Mouse (Mus musculus): ENCODE results near the gene Sat2. TPM values are rescaled to one million over a fixed set of nuclear protein-coding genes. Genes with fewer than 3 reads are reported as not detected.

Gene Sat2
- total RNA-seq (2021) = 1 to 10 TPM; 2.3 to 2.5 TPM

DNA sequence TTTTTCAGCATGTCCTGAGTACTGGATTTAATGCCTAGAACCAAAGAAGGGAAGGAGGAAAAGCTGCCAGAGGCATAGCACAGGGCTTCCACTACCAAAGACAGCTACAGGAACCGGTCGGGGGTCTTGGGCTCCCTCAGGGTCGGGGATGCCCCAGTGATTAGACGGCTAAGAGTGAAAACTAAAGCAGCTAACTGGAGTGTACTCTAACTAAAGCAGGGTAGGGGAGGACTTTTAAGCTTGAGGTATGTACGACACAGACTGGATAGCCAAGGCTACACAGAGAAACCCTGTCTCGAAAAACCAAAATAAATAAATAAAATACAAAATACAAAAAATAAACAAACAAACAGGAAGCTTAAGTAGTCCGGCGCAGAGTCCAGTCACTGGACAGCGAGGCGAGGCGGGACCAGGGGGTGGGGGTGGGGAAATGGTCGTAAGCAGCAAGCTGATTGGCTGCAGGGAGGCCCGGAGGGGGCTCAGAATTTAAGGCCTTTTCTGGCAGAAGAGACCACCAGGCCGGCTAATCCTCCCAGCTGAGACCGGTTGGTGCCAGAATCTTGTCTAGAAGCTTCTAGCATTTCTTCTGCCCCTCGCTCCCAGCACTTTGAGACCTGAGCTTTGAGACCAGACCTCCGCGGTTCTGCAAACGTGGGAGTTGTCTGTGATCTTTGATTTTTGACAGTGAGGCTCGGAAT is at the start of gene Sat2:
Sat2 (plus strand) TSS at position 454 of the 698 bp plus-strand sequence.
- DNase-seq (ENCODE audit: low spot score) = peak; percentile 34
- intact Hi-C loops (cut with DNase I) = no loop called here

DNA sequence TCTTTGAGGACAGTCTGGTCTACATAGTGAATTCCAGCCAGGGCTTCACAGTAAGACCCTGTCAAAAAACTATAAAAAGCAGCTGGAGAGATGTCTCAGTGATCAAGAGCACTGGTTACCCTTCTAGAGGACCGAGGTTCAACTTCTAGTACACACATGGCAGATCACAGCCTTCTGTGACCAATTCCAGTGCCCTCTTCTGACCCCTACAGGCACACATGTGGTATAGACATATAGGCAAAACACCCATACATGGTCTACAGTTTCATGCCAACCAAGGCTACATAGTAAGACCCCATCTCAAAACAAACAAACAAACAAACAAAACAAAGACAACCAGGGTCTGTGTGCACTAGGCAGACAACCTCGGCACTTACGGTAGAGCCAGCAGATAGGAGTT is 46.6 kb upstream of the Sat2 start:
- intact Hi-C loops (cut with DNase I) = no loop called here
- no peak for DNase-seq (ENCODE audit: low spot score)

DNA sequence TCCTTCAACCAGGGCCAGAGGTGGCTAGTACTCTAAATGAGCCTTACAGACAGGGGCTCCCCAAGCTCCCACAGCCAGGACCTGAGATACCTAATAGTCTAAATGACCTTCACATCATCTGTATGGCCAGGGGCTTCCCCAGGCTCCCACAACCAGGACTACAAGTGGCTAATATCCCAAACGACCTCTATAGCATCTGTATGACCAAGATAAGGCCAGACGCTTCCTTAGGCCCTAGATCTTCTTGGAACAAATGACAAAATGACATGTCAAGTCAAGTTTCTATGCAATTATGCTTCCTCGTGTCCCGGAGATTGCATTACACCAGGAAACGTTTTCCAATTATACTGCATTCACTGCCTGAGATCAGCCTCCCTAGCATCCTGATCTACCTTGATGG is 45.5 kb upstream of the Sat2 start:
- intact Hi-C loops (cut with DNase I) = loop anchor here (2.0 kb wide), 1 partner anchor 28 kb away; the partner anchor contains the start of gene Dnah2

DNA sequence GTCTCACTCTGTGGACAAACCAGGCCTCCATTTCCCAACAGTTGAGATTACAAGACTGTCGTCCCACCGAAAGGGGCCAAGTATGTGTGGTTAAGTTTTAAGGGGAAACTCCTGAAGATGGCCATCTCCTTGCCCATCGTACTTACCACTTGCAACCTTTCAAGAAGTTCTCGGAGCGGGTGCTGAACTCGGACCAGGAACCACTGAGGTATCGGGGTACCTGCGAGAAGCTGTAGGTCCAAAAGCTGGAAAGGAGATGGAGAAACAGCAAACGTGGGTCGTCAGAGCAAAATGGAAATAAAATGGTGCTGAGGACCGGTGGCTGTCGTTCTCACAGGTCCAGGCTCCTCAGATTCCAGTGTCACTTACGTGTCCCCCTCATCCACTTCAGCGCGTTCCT is 43.5 kb upstream of the Sat2 start:
- intact Hi-C loops (cut with DNase I) = no loop called here
- no peak for DNase-seq (ENCODE audit: low spot score)

More for the DNA sequence above, 45.5 kb upstream of the Sat2 start:
- no peak for DNase-seq (ENCODE audit: low spot score)

DNA sequence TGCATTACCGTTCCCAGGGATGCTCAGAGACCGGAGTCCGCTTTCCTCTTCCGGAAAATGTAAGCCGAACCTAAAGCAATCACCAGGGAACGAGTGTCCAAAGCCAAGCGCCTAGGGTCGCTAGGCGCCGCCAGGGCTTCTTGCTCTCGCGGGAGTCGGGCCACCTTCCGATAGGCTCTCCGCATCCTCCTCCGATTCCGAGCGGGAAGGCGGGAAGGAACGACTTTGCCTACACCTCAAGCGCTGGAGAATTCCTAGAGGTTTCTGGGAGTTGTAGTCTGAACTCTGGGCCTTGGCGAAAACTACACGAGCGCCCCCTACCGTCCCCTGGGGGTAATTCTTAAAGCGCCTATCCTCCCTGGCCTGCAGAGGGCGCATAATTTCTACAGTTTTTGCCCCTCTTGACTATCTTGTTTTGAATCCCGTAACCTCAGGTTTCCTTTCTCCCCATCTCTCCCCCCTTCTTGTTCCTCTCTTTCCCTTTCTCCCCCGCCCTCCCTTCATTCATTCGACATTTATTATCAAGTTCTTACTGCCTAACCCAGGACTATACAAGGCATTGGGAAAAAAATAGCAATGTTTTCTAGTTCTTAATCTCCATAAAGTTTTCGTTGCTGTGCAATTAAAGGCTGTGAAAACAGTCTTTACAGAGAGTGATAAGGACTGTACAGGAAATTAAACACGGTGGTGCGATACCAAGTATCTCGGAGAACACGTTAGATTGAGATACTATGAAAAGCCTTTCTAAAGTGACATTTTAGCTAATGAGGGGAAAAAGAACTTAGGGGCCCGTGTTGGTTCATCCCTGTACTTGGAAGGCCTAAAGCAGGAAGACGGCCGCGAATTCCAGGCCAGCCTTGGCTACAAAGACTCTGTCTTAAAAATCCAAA is 42.5 kb upstream of the Sat2 start:
- peak; percentile 94 for DNase-seq (ENCODE audit: low spot score)
- intact Hi-C loops (cut with DNase I) = loop anchor here (1.0 to 2.0 kb wide), 2 partner anchors 25 to 35 kb away; partner anchors contain the start of gene Atp1b2

DNA sequence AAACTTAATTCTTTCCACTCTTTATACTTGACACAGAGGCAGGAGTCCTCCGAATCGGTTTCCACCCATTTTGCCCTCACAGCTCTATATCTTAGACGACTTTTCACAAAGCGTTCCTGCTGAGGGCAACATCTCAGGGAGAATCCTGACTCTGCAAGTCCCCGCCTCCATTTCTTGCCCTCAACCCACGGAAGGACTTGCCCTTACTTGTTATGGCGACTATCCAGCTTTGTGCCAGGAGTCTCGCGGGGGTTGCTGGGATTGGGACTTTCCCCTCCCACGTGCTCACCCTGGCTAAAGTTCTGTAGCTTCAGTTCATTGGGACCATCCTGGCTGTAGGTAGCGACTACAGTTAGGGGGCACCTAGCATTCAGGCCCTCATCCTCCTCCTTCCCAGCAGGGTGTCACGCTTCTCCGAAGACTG is 41.7 kb upstream of the Sat2 start, which contains the start of the genes Wrap53 and Trp53:
Wrap53 (minus strand) TSS at position 165 of the 424 bp plus-strand sequence.
Trp53 (plus strand) TSS at position 269 of the 424 bp plus-strand sequence.
- intact Hi-C loops (cut with DNase I) = loop anchor here (2.0 kb wide), 1 partner anchor 25 kb away; the partner anchor contains the start of gene Atp1b2
- peak; percentile 88 for DNase-seq (ENCODE audit: low spot score)

DNA sequence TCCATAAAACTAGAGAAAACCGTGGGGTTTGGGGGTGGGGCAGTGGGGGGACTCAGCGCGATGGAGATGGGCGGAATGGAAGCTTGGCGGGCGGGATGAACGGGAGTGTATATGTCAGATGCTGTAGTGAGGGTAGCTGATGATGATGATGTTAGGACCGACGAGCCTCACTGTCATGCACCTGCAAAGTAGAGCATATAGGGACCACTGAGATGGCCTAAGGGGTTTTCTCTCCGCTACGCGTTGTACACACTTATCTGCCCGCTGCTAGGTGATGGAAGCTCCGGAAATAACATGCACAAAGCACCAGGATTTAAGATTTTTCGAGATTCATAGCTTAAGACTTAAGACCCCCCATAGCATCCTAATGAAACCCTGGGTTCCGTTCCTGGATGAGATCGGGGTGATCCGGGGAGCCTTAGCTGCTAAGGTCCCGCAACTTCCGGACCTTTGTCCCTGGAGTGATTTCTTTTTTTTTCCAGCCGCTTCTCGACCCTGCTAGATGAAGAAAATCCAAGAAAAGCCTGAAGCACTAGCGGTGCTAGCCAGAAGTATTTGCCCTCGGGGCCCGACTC is 41.2 kb upstream of the Sat2 start:
- DNase-seq (ENCODE audit: low spot score) = no peak
- intact Hi-C loops (cut with DNase I) = loop anchor here (2.0 kb wide), 1 partner anchor 24 kb away; the partner anchor contains the start of gene Atp1b2

DNA sequence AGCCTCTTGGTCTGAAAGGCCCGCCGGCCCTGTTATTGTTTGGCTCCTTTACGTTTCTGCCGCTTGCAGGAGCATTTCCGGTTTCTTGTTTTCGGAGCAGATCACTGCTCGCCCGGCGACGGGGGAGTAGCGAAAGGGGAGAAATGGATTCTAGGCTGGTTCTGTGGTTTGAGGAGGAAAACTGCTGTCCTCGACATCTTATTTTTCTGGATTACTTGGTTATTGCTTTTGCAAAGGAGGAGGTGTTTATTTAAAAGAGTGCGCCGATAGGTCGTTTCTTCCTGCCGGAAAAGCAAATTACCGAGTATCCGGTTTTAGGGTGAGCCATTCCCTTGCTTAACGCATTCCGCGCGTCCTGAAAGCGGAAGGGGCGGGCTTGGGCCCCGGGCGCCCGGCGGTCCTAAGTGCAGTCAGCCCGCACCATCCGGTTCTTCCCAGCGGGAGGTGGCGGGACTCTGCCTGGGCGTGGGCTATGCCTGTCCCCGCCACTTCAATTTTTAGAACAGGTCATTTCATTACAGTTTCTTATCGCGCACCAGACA is 40.6 kb upstream of the Sat2 start:
- peak; percentile 86 for DNase-seq (ENCODE audit: low spot score)
- intact Hi-C loops (cut with DNase I) = loop anchor here (2.0 kb wide), 1 partner anchor 24 kb away; the partner anchor contains the start of gene Atp1b2

DNA sequence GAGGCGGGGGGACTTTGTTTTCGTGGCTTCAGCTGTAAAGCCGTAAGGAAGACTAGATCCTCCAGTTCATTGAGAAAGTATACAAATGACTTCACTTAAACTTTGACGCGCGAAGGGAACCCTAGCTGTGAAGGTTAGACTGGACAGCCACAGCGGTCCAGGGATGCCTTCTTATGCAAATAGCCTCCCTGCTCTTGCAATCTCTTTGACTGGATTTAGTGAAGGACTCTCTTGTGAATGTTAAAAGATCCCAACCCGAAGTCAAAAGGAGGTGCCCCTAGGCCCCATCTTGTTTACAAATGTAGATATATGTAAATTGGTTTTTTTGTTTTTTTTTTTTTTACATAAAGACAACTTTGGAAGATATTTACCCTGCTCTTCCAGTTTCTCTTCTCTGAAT is 40.0 kb upstream of the Sat2 start:
- intact Hi-C loops (cut with DNase I) = loop anchor here (2.0 kb wide), 1 partner anchor 23 kb away; the partner anchor contains the start of gene Atp1b2
- DNase-seq (ENCODE audit: low spot score) = no peak

DNA sequence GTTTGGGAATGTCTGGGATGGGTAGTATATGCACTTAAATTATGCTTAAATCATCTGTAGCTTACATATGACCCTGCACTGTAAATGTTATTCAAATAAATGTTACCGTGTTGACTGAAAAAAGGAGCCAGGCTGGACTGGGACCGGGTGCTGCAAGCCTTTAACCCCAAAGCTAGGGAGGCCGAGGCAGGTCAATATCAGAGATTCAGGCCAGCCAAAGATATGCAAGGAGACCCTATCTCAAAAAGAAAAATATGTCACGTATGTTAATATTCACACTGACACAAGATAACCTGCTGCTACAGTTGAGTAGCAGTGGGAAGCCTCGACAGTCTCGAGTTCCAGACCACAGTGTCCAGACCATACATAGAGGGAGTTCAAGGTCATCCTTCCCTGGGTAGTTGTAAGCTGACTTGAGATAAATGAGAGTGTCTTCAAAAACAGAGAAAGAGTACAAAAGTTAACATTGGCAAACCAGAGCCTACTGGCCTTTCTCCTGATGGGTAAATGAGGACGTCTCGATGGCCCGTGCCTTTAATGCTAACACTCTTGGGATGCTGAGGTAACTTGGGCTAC is 39.5 kb upstream of the Sat2 start:
- intact Hi-C loops (cut with DNase I) = no loop called here
- DNase-seq (ENCODE audit: low spot score) = no peak

DNA sequence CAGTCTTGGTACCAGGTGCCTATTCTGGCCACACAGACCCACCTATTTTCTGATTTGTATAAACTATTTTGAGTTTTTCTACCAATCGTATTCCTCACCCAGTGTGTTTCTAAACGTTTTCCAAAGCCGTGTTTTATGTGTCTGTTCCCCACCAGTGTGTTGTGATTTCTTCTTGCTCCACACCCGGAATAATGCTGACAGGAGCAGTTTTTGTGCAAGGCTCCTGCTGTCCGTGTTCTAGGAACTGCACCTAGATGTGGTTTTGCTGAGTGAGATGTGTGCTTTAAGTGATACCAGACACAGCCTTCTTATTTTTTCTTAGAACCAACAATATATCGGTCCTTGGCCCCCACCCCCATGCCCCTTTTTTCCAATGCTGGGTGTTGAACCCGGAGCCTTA is 37.8 kb upstream of the Sat2 start:
- intact Hi-C loops (cut with DNase I) = no loop called here
- no peak for DNase-seq (ENCODE audit: low spot score)

DNA sequence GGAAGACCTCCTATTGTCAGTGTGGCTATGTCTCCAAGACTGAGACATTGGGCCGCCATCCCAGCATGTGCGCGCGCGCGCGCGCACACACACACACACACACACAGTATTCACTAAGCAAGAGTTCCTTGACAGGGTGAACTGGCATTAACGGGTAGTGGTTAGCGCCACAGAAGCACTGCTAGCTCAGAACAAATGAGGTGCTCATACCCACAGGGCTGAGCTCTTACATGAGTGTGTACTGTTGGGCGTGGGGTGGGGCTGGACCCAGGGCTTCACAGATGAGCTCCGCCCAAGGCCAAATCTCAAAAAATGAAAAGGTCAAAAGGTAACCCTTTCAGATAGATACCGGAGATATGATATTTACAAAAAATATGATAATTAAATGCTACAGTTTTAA is 36.9 kb upstream of the Sat2 start:
- intact Hi-C loops (cut with DNase I) = no loop called here
- DNase-seq (ENCODE audit: low spot score) = no peak

DNA sequence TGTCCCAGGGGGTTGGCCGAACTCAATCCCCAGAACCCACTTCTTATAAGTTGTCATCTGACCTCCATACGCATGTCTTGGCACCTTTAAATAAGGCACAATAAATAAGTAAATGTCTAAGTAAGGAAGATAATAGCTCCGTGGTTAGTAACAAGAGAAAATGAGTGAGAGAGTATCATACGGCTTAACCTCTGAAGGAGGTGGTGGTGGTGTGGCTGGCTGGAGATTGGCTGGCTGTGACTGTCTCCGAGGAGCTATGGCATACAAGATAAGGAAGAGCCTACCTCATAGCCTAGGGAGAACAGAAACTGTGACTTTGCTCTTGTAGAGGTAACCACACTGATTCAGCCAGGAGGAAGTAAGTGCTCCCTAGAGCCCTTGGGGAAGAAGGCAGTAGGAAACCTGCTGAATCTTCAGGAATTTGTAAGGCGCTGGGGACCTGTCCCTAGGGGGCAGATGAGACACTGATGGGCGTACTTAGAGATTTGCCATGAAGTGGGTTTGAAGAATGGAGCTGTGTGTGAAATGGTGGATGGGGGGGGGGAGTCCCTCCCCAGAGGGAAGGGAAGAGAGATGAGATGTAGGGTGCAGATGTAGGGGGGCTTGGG is 36.0 kb upstream of the Sat2 start:
- DNase-seq (ENCODE audit: low spot score) = no peak
- intact Hi-C loops (cut with DNase I) = no loop called here

DNA sequence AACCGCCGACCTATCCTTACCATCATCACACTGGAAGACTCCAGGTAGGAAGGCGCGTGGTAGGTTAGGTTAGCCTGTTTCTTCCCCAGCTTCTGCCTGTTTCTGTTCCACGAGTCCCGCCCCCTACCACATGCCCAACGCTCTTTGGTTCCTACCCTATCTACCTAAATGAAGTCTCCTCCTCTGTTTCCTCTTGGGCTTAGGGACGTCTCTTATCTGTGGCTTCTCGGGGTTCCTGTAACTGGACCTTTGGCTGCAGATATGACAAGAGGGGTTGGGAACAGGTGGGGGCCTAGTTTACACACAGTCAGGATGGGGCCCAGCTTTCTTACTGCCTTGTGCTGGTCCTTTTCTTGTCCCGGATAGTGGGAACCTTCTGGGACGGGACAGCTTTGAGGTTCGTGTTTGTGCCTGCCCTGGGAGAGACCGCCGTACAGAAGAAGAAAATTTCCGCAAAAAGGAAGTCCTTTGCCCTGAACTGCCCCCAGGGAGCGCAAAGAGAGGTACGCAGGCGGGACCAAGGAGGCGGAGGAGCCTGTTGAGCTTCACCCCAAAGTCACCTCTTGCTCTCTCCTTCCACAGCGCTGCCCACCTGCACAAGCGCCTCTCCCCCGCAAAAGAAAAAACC is 32.5 kb upstream of the Sat2 start:
- intact Hi-C loops (cut with DNase I) = no loop called here
- DNase-seq (ENCODE audit: low spot score) = no peak

DNA sequence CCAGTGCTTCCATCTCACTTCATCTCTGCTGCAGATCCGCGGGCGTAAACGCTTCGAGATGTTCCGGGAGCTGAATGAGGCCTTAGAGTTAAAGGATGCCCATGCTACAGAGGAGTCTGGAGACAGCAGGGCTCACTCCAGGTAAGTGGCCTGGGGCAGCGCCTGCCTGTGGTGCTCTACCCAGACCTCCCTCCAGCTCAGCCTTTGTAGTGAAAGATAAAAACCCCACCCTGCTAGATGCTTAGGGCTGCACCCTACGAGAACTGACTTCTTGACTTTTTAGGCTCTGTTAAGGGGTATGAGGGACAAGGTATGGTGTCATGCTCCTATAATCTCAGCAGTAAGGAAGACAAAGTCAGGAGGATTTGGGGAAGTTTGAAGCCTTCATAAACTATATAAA is 31.2 kb upstream of the Sat2 start:
- intact Hi-C loops (cut with DNase I) = no loop called here
- no peak for DNase-seq (ENCODE audit: low spot score)

DNA sequence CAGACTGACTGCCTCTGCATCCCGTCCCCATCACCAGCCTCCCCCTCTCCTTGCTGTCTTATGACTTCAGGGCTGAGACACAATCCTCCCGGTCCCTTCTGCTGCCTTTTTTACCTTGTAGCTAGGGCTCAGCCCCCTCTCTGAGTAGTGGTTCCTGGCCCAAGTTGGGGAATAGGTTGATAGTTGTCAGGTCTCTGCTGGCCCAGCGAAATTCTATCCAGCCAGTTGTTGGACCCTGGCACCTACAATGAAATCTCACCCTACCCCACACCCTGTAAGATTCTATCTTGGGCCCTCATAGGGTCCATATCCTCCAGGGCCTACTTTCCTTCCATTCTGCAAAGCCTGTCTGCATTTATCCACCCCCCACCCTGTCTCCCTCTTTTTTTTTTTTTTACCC is 30.4 kb upstream of the Sat2 start:
- DNase-seq (ENCODE audit: low spot score) = no peak
- intact Hi-C loops (cut with DNase I) = no loop called here

DNA sequence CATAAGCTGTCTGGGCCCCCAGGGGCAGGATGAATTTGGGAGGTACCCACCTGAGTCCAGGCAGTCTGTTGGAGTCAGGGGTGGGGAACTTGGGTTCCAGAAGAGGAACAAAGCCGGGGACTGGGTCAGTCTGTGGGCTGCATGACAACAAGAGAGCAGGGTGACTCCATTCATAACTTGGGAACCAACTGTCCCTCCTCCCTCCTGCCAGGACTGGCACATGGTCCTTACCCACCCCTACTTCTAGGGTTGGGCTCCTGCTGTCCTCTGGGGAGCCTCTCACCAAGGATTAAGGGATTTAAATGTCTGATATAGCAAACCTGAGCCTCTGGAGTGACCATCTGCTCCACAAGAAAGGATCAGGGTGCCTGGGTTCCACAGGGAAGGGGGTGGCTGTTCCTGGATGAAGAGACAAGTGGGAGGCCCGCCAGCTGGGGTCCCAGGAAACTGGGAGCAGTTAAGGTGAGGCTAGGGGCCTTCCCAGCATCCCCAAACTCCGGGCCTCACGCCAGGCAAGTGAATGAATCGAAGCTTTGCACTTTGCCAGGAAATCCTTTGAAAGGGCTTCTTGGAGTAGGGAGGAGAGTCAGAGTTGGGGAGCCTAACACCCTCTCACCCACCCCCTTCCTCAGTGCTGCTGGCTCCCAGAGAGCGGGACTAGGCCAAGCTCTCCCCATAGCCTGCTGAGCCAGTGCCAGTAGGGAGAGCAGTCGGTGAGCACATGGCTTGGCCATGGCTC is 29.8 kb upstream of the Sat2 start:
- no peak for DNase-seq (ENCODE audit: low spot score)
- intact Hi-C loops (cut with DNase I) = no loop called here

DNA sequence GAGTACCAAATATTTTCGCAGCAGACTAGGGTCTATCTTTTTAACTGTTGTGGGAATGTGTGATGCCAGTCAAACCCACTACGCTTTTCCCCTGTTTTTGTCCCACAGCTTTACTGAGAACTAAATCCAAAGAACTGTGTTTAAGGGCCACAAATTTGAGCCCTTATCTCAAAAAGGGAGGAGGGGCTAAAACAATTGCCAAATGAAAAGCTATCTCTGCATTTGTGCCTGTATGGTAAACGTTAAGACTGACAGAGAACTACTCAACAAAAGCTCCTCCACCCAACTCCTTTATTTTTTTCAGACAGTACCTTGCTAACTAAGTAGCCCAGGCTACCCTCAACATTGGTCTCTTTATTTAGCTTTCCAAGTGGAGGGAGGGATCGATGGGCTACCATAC is 29.0 kb upstream of the Sat2 start:
- intact Hi-C loops (cut with DNase I) = no loop called here
- DNase-seq (ENCODE audit: low spot score) = no peak

Data from heart, postnatal 25 days (tissue).